In the genomic region with DNA sequence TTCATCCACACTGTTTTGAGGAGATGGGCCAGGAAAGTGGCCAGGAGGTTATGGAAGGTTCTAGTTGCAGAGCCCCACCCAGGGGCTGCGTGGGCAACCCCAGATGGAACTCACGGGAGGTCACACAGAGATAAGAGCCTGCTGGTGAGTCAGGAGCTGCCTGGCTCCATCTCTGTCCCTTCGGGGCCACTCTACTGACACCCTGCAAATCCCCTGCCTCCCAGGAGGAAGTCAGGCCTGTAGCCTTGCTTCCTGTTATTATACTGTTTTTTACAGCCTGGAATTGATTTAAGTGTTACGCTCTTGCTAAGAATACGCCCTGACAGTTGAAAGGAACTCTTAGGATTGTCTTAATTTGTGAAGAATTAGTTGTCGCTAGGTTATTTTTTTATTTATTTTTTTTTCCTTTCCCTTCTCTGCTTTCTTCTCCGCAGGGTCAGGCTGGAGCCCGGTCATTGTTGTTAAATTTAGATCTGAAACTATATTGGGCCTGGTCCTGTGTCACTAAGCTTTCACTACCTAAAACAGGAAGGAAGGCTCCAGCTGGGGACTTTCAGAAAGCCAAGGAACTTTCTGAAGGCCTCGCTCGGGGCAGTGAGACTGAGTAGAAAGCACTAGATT, we compare ENCODE assay signal across 12 mouse cellular contexts.
DNase-seq lines count a peak whose midpoint lies in the region; ATAC-seq and TF ChIP-seq lines count a peak whose summit lies in the region.
"Had no signal": no experiment of that assay in that cellular context is flagged by ENCODE, and none has a peak within 500 bp of the region (broad histone marks: within the 10 kb centered on the region; RNA-seq: fewer than 3 reads in every experiment).

No protein-coding gene starts in this region.

- peak overlapping the region; percentile 69; the same call in 1 of the 2 replicates for H3K27ac ChIP-seq in layer of hippocampus, adult 2 months
- peak overlapping the region; percentile 87 for H3K27ac ChIP-seq in kidney, adult 2 months (ENCODE audit: insufficient read depth, low read depth, low read length)
- no peak overlapping the region for H3K27ac ChIP-seq in forebrain, postnatal 0 days (ENCODE audit: low read depth, low read length)
- no peak overlapping the region for H3K27ac ChIP-seq in midbrain, embryonic 14.5 days (replicated peaks; ENCODE audit: low read depth, low read length)
- H3K27ac ChIP-seq: embryonic facial prominence, embryonic 15.5 days; hindbrain, embryonic 15.5 days; midbrain, embryonic 12.5 days; stomach, embryonic 15.5 days had no signal

- H3K9me3 ChIP-seq in forebrain, postnatal 0 days (ENCODE audit: low read length) = no peaks in the 10 kb centered on the region
- no peaks in the 10 kb centered on the region for H3K9me3 ChIP-seq in midbrain, embryonic 14.5 days (ENCODE audit: control insufficient read depth, low read length)
- H3K9me3 ChIP-seq: embryonic facial prominence, embryonic 15.5 days; hindbrain, embryonic 15.5 days; midbrain, embryonic 12.5 days; stomach, embryonic 15.5 days had no signal

- H3K9ac ChIP-seq in forebrain, postnatal 0 days = no peak overlapping the region
- H3K9ac ChIP-seq in midbrain, embryonic 14.5 days (replicated peaks; ENCODE audit: low read length) = no peak overlapping the region
- H3K9ac ChIP-seq: embryonic facial prominence, embryonic 15.5 days; hindbrain, embryonic 15.5 days; midbrain, embryonic 12.5 days; stomach, embryonic 15.5 days had no signal

- ATAC-seq in forebrain, postnatal 0 days = no peak
- ATAC-seq in midbrain, embryonic 14.5 days (ENCODE audit: low FRiP score, low TSS enrichment) = no peak
- ATAC-seq in frontal cortex, adult (ENCODE audit: low TSS enrichment) = no peak

- TF ChIP-seq CTCF in layer of hippocampus, adult 2 months (conservative IDR thresholded peaks at IDR 0.05) = 0 out of 2 replicates have a peak, but pooled peaks have one; percentile 4
- no peak for TF ChIP-seq CTCF in kidney, adult 2 months (conservative IDR thresholded peaks at IDR 0.05; ENCODE audit: insufficient read depth, insufficient read length, low read depth, low read length)
- no peak for TF ChIP-seq CTCF in forebrain, postnatal 0 days (IDR thresholded peaks at IDR 0.05; ENCODE audit: low read depth)

- H3K4me1 ChIP-seq in kidney, adult 2 months (ENCODE audit: control insufficient read depth, insufficient read depth, low read length) = peaks cover 3% of the 10 kb centered on the region; the same call in 1 of the 2 replicates
- no peaks in the 10 kb centered on the region for H3K4me1 ChIP-seq in forebrain, postnatal 0 days (ENCODE audit: insufficient read depth)
- H3K4me1 ChIP-seq in midbrain, embryonic 14.5 days (ENCODE audit: control insufficient read depth, insufficient read depth, low read length) = peaks cover 6% of the 10 kb centered on the region; the same call in 1 of the 2 replicates
- H3K4me1 ChIP-seq: stomach, embryonic 15.5 days had no signal

- H3K27me3 ChIP-seq in kidney, adult 2 months (replicated peaks; ENCODE audit: control insufficient read depth, insufficient read depth, low read length) = no peaks in the 10 kb centered on the region
- H3K27me3 ChIP-seq in forebrain, postnatal 0 days (ENCODE audit: insufficient read depth, low read length) = no peaks in the 10 kb centered on the region
- H3K27me3 ChIP-seq in midbrain, embryonic 14.5 days (ENCODE audit: control insufficient read depth, insufficient read depth, low read length) = no peaks in the 10 kb centered on the region
- H3K27me3 ChIP-seq: embryonic facial prominence, embryonic 15.5 days; stomach, embryonic 15.5 days had no signal

- 54% methylated on average over 10 of the region's 10 CpGs for WGBS in kidney, adult 2 months
- WGBS in forebrain, postnatal 0 days = 77% methylated on average over 10 of the region's 10 CpGs
- 60% methylated on average over 10 of the region's 10 CpGs for WGBS in midbrain, embryonic 14.5 days

- no peak overlapping the region for H3K4me3 ChIP-seq in layer of hippocampus, adult 2 months
- no peak overlapping the region for H3K4me3 ChIP-seq in kidney, adult 2 months (ENCODE audit: insufficient read depth, low read depth, low read length)
- H3K4me3 ChIP-seq in forebrain, postnatal 0 days (ENCODE audit: low read depth, low read length) = no peak overlapping the region
- no peak overlapping the region for H3K4me3 ChIP-seq in midbrain, embryonic 14.5 days (replicated peaks; ENCODE audit: low read depth, low read length)
- H3K4me3 ChIP-seq: embryonic facial prominence, embryonic 15.5 days; hindbrain, embryonic 15.5 days; midbrain, embryonic 12.5 days; stomach, embryonic 15.5 days had no signal

- H3K36me3 ChIP-seq in kidney, adult 2 months (ENCODE audit: control insufficient read depth, insufficient read depth, low read length) = no peaks in the 10 kb centered on the region
- H3K36me3 ChIP-seq in forebrain, postnatal 0 days (ENCODE audit: insufficient read depth) = no peaks in the 10 kb centered on the region
- H3K36me3 ChIP-seq in midbrain, embryonic 14.5 days (ENCODE audit: control insufficient read depth, insufficient read depth, low read length) = no peaks in the 10 kb centered on the region
- H3K36me3 ChIP-seq: embryonic facial prominence, embryonic 15.5 days; hindbrain, embryonic 15.5 days; midbrain, embryonic 12.5 days; stomach, embryonic 15.5 days had no signal

- DNase-seq in layer of hippocampus, adult 2 months (ENCODE audit: low spot score in 2 of 2) = no peak
- no peak for DNase-seq in layer of hippocampus, adult 18-20 months (ENCODE audit: low spot score in 2 of 2)
- peak; percentile 85 for DNase-seq in heart, adult 8-10 months (ENCODE audit: low spot score)
- peak; percentile 81 for DNase-seq in kidney, adult 2 months
- peak; percentile 23 for DNase-seq in lung, postnatal 25 days (ENCODE audit: low spot score)
- DNase-seq in forebrain, postnatal 0 days = no peak
- DNase-seq in midbrain, embryonic 14.5 days = no peak

- no peak overlapping the region for H3K4me2 ChIP-seq in forebrain, postnatal 0 days (ENCODE audit: low read depth)
- no peak overlapping the region for H3K4me2 ChIP-seq in midbrain, embryonic 14.5 days (ENCODE audit: low read length)
- H3K4me2 ChIP-seq: embryonic facial prominence, embryonic 15.5 days; hindbrain, embryonic 15.5 days; midbrain, embryonic 12.5 days; stomach, embryonic 15.5 days had no signal

- TF ChIP-seq POLR2A in kidney, adult 2 months (IDR thresholded peaks at IDR 0.05; ENCODE audit: low read depth, low read length) = no peak

Comparison
In these comparisons a context has a peak if more than half of its experiments do, and no peak if none do; other contexts are left out.
1. DNase-seq: peak in heart, adult 8-10 months (single experiment), kidney, adult 2 months (single experiment) and lung, postnatal 25 days (single experiment); none in layer of hippocampus, adult 2 months (0 of 2), layer of hippocampus, adult 18-20 months (0 of 2), forebrain, postnatal 0 days (single experiment) and midbrain, embryonic 14.5 days (single experiment).
2. H3K27ac ChIP-seq: peak in layer of hippocampus, adult 2 months (single experiment) and kidney, adult 2 months (single experiment); none in forebrain, postnatal 0 days (single experiment) and midbrain, embryonic 14.5 days (single experiment).